Mouse (Mus musculus): ENCODE results near the gene Supt3. TPM values are rescaled to one million over a fixed set of nuclear protein-coding genes. Genes with fewer than 3 reads are reported as not detected.

Supt3 gene
- polyA plus RNA-seq, 1 experiment from 2014 or later = 23.1 TPM

Other genes with a start within 250 kb of the Supt3 start
- gene Runx2, start 37.6 kb downstream of the Supt3 start, polyA plus RNA-seq (2016; fragmentation: Nextera tagmentation; extraction: Ambion mirVana) = 0.35 and 0.77 TPM in 2 replicates